Mouse (Mus musculus) brain, embryonic 18.5 days (tissue): ENCODE measurements at regions not wholly inside any gene's neighbourhood (a gene's known extent, or its start where the extent isn't known, plus 50 kb on each side); places are given as distances from the start of the nearest gene placed in this dataset.
"Not testable (repeated sequence)": the region's sequence is repeated elsewhere in the genome, so short reads cannot be mapped to it uniquely, and the experiment has no call there.

ENCODE experiments used
- DNase-seq: peaks from one replicate; pipeline ENCODE4 v3.0.0-alpha.2; 2012; ENCODE audit warnings: low read depth, low spot score

DNA sequence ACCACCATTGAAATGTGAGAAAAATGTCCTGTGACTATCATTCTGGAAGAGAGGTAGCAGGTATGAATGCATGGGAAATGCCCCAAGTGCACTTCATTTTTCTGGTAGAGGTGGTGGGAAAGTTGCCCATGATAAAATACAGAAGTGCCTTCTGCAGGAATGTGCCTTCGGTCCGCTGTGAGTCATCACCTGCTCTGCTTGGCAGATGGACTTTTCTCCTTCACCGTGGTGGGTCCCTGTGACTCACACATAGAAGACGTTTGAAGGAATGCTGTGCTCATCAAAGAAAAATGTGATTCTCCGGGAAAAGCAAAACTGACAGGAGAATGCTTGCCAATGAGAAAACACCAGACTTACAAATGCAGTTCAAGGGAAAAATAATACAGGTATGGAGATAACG is 126.8 kb downstream of the Tnfsf18 start:
- no peak for DNase-seq

GRCm38 (mm10) chr1:161614091-161614490 is 119.6 kb downstream of the Tnfsf18 start:
- DNase-seq, result not testable (repeated sequence)

DNA sequence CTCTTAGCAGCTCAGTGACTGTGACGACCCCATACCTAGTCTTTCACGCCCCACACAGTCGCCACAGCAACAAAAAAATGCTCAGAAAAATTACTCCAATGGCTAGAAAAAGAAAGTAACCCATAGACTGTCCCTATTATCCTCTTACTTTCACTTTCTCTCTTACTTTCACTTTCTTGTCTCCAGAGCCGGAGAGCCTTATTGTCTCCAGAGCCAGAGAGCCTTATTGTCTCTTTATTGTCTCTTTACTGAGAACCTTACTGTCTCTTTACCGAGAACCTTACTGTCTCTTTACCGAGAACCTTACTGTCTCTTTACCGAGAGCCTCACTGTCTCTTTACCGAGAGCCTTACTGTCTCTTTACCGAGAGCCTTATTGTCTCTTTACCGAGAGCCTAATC is 119.2 kb downstream of the Tnfsf18 start:
- DNase-seq, result not testable (repeated sequence)

DNA sequence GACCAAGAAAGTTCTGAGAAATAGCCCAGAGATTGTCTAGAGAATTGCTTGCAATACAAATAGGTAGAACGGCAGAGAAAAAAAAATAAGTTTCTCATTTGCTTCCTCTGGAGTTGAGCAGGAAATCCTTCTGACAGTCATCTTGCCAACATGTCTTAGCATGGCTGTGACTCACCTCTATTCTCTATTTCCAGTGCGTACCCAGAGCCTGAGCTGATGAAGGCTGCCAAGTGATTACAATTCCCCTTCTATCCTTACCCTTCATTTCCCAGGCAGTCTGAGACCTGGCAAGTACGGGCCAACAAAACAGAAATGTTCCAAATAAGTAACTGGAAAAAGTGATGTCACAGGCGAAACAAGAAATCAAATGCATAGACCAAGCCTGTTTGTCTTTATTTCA is 113.0 kb downstream of the Tnfsf18 start:
- no peak for DNase-seq

DNA sequence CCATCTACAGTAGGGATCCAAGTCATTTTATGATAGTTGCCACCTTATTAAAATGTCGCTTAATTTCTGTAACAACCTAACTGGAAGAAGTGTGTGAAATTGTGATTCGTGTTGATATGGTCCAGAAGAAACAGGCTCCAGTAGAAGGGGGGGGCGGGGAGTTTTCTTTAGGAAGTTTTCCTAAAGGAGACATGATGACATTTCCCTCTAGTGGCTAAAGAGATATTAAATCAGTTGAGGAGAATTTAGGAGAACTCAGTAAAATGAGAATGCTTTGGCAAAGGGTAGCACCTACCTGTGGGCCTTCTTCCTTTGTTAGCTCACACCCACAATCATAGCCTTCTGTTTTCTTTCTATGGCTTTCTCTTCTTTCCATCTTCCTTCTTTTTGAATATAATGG is 107.7 kb downstream of the Tnfsf18 start:
- DNase-seq, result no peak

DNA sequence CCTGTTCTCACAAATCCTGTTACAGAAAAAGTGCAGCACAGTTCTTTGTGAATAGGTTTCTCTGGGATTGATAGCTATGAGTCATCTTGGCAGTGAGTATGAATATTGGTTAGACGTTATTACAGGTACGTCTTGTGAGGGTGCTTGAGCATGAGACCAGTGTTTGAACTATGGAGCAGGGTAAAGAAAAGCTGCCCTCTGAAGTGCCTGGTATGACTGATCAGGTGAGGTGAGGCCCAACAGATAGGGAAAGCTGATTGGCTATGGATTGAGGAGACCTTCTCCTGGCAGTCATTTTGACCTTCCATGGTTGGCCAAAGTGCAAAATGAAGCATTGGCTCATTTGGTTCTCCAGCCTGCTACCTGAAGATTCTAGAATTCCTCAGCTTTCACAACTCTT is 106.7 kb downstream of the Tnfsf18 start:
- DNase-seq, result no peak

DNA sequence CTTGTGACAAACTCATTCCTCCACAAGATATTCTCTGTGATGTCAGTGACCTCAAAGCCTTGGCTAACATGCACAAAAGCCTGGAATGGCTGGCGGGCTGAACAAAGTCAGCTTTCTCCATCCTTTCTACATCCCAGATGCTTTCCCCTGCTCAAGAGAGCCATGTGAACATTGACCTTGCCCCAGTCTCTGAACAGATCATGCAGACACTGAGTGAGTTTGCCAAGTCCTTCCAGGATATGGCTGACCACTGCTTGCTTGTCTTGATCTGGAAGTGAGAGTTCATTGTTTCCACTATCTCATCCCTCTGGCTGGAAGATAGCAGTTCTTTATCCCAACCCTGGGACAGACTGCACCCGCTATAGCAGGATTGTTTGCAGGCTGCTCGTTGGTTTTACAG is 103.7 kb downstream of the Tnfsf18 start:
- no peak for DNase-seq

DNA sequence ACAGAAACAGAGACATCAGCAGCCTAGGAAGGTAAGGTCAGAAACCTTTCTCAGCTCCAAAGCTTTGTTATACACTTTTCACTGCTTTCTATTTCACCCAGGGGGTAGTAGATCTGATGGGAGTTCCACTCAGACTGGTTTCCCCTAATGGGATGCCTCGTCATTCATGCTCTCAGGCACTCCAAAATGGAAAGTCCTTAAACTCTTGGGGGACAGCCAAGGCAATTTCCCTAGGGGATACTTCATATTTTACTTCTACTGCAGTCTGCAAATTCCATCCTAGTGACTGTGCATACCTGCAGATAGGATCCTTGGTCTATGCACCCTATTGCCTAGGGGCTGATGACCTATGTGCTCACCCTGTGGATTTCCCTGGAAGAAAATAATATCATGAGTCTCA is 82.1 kb downstream of the Tnfsf18 start:
- no peak for DNase-seq

GRCm38 (mm10) chr1:161575939-161576338 is 81.5 kb downstream of the Tnfsf18 start:
- peak; percentile 56 for DNase-seq

- DNase-seq, result no peak
Measured at GRCm38 (mm10) chr1:161575171-161575570, 80.7 kb downstream of the Tnfsf18 start.

- DNase-seq, result no peak
Measured at GRCm38 (mm10) chr1:161570762-161571161, 76.3 kb downstream of the Tnfsf18 start.

GRCm38 (mm10) chr1:161567826-161568225 is 73.4 kb downstream of the Tnfsf18 start:
- DNase-seq, result no peak

GRCm38 (mm10) chr1:161560368-161560767 is 65.9 kb downstream of the Tnfsf18 start:
- DNase-seq, result no peak
